Mouse (Mus musculus): ENCODE results near the gene Cryz.

GRCm38 (mm10) chr3:154655711-154656110, 59.2 kb downstream of the Cryz start:
- TF ChIP-seq POLR2A (IDR thresholded peaks at IDR 0.05; ENCODE audit: extremely low read depth, insufficient read depth, low read length) (no peak), CTCF (IDR thresholded peaks at IDR 0.05; ENCODE audit: extremely low read depth, insufficient read depth, low read length) (no peak)
